Mouse (Mus musculus): ENCODE measurements around the gene Nfkb1.

GRCm38 (mm10) chr3:135641623-135641915 lies 49.8 kb downstream of the Nfkb1 start:
- TF ChIP-seq MYB (IDR thresholded peaks at IDR 0.05; ENCODE audit: low read depth, low read length) (no peak), EP300 (IDR thresholded peaks at IDR 0.05; ENCODE audit: low read depth in 1 of 2, low read length in 2 of 2) (peak in 1 of 2 experiments; percentile 1; a peak in 2 of 4 replicates), ZKSCAN1 (IDR thresholded peaks at IDR 0.05; ENCODE audit: low read depth, low read length) (no peak), JUND (IDR thresholded peaks at IDR 0.05; ENCODE audit: low read depth, low read length) (no peak), MEF2A (IDR thresholded peaks at IDR 0.05; ENCODE audit: extremely low read depth, insufficient replicate concordance, low read depth, low read length, poor library complexity, severe bottlenecking) (no peak), RCOR1 (IDR thresholded peaks at IDR 0.05; ENCODE audit: low read depth, low read length) (no peak), GABPA (IDR thresholded peaks at IDR 0.05; ENCODE audit: low read depth, low read length) (no peak), USF2 (IDR thresholded peaks at IDR 0.05; ENCODE audit: borderline replicate concordance in 1 of 2, insufficient read depth in 1 of 2, low read depth in 1 of 2, low read length in 2 of 2) (no peak), MAZ (IDR thresholded peaks at IDR 0.05; ENCODE audit: low read depth, low read length) (no peak), ZMIZ1 (IDR thresholded peaks at IDR 0.05; ENCODE audit: low read depth, low read length) (no peak)

Data from MEL (cell line).